Mouse (Mus musculus): ENCODE measurements around the gene Cnga3. TPM values are rescaled to one million over a fixed set of nuclear protein-coding genes. Genes with fewer than 3 reads are reported as not detected.

The Cnga3 gene
- total and polyA plus RNA-seq, 3 experiments, result 0.08 to 0.36 (median 0.30) TPM

DNA sequence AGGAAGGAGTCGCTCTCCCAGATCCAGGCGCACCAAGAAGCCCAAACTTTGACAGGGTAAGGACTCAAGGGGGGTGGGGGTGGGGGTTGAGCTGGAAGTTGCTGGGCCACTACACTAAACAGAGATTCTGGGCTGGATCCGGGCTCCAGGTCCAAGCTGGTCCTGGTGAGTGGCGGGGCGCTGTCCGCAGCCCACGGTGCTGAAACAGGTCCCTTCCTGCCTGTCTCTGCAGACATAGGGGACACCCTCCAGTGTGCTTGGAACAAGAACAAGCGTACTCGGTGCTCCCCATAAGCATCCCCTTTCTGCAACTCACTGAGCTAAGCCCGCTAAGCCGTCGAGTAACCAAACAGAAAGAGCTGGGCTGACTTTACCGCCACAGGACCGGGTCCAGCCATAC, 4.2 kb downstream of the Cnga3 start:
- H3K4me2 ChIP-seq (ENCODE audit: insufficient read depth, low read depth, poor library complexity, severe bottlenecking), result no peak overlapping the region
- peaks cover 32% of the 10 kb centered on the region for H3K27me3 ChIP-seq (replicated peaks)
- no peaks in the 10 kb centered on the region for H3K4me1 ChIP-seq (ENCODE audit: control insufficient read depth in 1 of 2, insufficient read depth in 2 of 2)
- H3K36me3 ChIP-seq (replicated peaks in 1 of 2; ENCODE audit: control insufficient read depth in 1 of 2, insufficient read depth in 1 of 2, low read length in 1 of 2), result no peaks in the 10 kb centered on the region
- H3K9me3 ChIP-seq (replicated peaks; ENCODE audit: low read length), result no peaks in the 10 kb centered on the region
- H3K9ac ChIP-seq (ENCODE audit: insufficient read depth, low read depth), result no peak overlapping the region
- dilution Hi-C loops (cut with MboI; ENCODE audit: extremely low pct_ligation_motif_present, extremely low pct_unique_long_range_greater_than_20kb, low sequenced_read_pairs), result no loop called here
- H3K4me3 ChIP-seq (replicated peaks in 1 of 3; ENCODE audit: low read depth in 2 of 3, low read length in 2 of 3, poor library complexity in 1 of 3), result no peak overlapping the region
- in situ Hi-C loops (cut with MboI; ENCODE audit: low pct_ligation_motif_present, low pct_unique_long_range_greater_than_20kb, low sequenced_read_pairs), result no loop called here
- DNase-seq (ENCODE audit: extremely low read depth), result no peak
- H3K27ac ChIP-seq (ENCODE audit: insufficient read depth, low read depth), result no peak overlapping the region
- TF ChIP-seq E2F4 (IDR thresholded peaks at IDR 0.05; ENCODE audit: insufficient replicate concordance, low read depth, low read length), result no peak
- no peak for TF ChIP-seq ETS1 (conservative IDR thresholded peaks at IDR 0.05; ENCODE audit: low read depth, low read length)
- TF ChIP-seq NELFE (IDR thresholded peaks at IDR 0.05; ENCODE audit: low read depth, low read length), result no peak
- no peak for TF ChIP-seq GABPA (IDR thresholded peaks at IDR 0.05; ENCODE audit: insufficient replicate concordance, low read depth, low read length)
- TF ChIP-seq JUND (conservative IDR thresholded peaks at IDR 0.05; ENCODE audit: low read depth, low read length), result no peak
- TF ChIP-seq USF1 (IDR thresholded peaks at IDR 0.05; ENCODE audit: low read depth, low read length), result no peak
- no peak for TF ChIP-seq ZKSCAN1 (IDR thresholded peaks at IDR 0.05; ENCODE audit: borderline replicate concordance, low read depth, low read length)
- no peak for TF ChIP-seq POLR2AphosphoS2 (IDR thresholded peaks at IDR 0.05; ENCODE audit: low read depth, low read length)
- no peak for TF ChIP-seq ELF1 (IDR thresholded peaks at IDR 0.05; ENCODE audit: low read depth, low read length)
- no peak for TF ChIP-seq TCF12 (IDR thresholded peaks at IDR 0.05; ENCODE audit: low read depth, low read length)
- no peak for TF ChIP-seq EP300 (IDR thresholded peaks at IDR 0.05; ENCODE audit: low read length)
- no peak for TF ChIP-seq MYC (IDR thresholded peaks at IDR 0.05; ENCODE audit: low read depth, low read length)
- TF ChIP-seq ZMIZ1 (IDR thresholded peaks at IDR 0.05; ENCODE audit: low read depth, low read length), result no peak
- TF ChIP-seq MAX (IDR thresholded peaks at IDR 0.05; ENCODE audit: low read length), result no peak
- no peak for TF ChIP-seq USF2 (conservative IDR thresholded peaks at IDR 0.05; ENCODE audit: low read depth, low read length)
- no peak for TF ChIP-seq IRF4 (IDR thresholded peaks at IDR 0.05; ENCODE audit: low read depth, low read length)
- no peak for TF ChIP-seq HCFC1 (IDR thresholded peaks at IDR 0.05; ENCODE audit: low read depth, low read length)
- no peak for TF ChIP-seq RAD21 (IDR thresholded peaks at IDR 0.05; ENCODE audit: low read depth, low read length)
- no peak for TF ChIP-seq SMC3 (IDR thresholded peaks at IDR 0.05; ENCODE audit: low read depth, low read length)
- H3K79me2 ChIP-seq (replicated peaks; ENCODE audit: control insufficient read depth, extremely low read depth, insufficient read depth, poor library complexity, severe bottlenecking), result no peaks in the 10 kb centered on the region

DNA sequence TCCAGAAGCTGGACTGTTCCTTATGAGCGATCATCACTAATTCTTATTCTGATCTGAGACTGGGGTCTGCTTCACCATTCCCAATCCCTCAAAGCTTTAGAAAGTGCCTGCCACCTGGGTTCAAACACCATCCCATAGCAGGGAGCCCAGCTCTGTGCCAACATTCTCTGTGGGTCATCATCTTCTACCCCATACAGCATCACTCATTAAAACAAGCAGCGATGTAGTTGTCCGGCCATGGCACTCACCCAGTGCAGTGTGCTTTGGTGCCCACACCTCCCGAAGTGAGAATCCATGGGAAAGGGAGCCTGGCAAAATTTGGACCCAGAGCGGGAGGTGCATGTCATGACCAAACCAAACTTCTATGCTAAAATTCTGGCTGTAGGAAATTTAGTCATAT, 5.4 kb downstream of the Cnga3 start:
- no peak overlapping the region for H3K27ac ChIP-seq (ENCODE audit: insufficient read depth, low read depth)
- no peak overlapping the region for H3K4me3 ChIP-seq (replicated peaks in 1 of 3; ENCODE audit: low read depth in 2 of 3, low read length in 2 of 3, poor library complexity in 1 of 3)
- H3K79me2 ChIP-seq (replicated peaks; ENCODE audit: control insufficient read depth, extremely low read depth, insufficient read depth, poor library complexity, severe bottlenecking), result no peaks in the 10 kb centered on the region
- in situ Hi-C loops (cut with MboI; ENCODE audit: low pct_ligation_motif_present, low pct_unique_long_range_greater_than_20kb, low sequenced_read_pairs), result no loop called here
- H3K4me2 ChIP-seq (ENCODE audit: insufficient read depth, low read depth, poor library complexity, severe bottlenecking), result no peak overlapping the region
- DNase-seq (ENCODE audit: extremely low read depth), result no peak
- no peak overlapping the region for H3K9ac ChIP-seq (ENCODE audit: insufficient read depth, low read depth)
- no peaks in the 10 kb centered on the region for H3K36me3 ChIP-seq (replicated peaks in 1 of 2; ENCODE audit: control insufficient read depth in 1 of 2, insufficient read depth in 1 of 2, low read length in 1 of 2)
- H3K9me3 ChIP-seq (replicated peaks; ENCODE audit: low read length), result peaks cover 3% of the 10 kb centered on the region
- dilution Hi-C loops (cut with MboI; ENCODE audit: extremely low pct_ligation_motif_present, extremely low pct_unique_long_range_greater_than_20kb, low sequenced_read_pairs), result no loop called here
- H3K27me3 ChIP-seq (replicated peaks), result peaks cover 35% of the 10 kb centered on the region
- no peak for TF ChIP-seq SIN3A (IDR thresholded peaks at IDR 0.05; ENCODE audit: low read length)
- TF ChIP-seq EP300 (IDR thresholded peaks at IDR 0.05; ENCODE audit: low read length), result no peak
- TF ChIP-seq POLR2AphosphoS2 (IDR thresholded peaks at IDR 0.05; ENCODE audit: low read depth, low read length), result no peak
- no peak for TF ChIP-seq ZKSCAN1 (IDR thresholded peaks at IDR 0.05; ENCODE audit: borderline replicate concordance, low read depth, low read length)
- TF ChIP-seq MXI1 (IDR thresholded peaks at IDR 0.05; ENCODE audit: low read depth, low read length), result no peak
- TF ChIP-seq RCOR1 (conservative IDR thresholded peaks at IDR 0.05; ENCODE audit: low read depth, low read length), result no peak
- H3K4me1 ChIP-seq (ENCODE audit: control insufficient read depth in 1 of 2, insufficient read depth in 2 of 2), result no peaks in the 10 kb centered on the region
